Mouse (Mus musculus) macrophage (primary cell): ENCODE results near the gene Slc2a3. TPM values are rescaled to one million over a fixed set of nuclear protein-coding genes. Genes with fewer than 3 reads are reported as not detected.

ENCODE experiments used
- H3K27ac ChIP-seq: fragments of 350-480 bp; formaldehyde crosslinking; 2 replicates; pipeline ENCODE4 v1.9.0; 2021
- H3K36me3 ChIP-seq: fragments of 350-480 bp; formaldehyde crosslinking; 2 replicates; pipeline ENCODE4 v1.9.0; 2021; ENCODE audit errors: inconsistent target
- H3K4me3 ChIP-seq: fragments of 350-480 bp; formaldehyde crosslinking; 2 replicates; pipeline ENCODE4 v1.9.0; 2021; ENCODE audit errors: inconsistent target
- H3K79me2 ChIP-seq: fragments of 350-480 bp; formaldehyde crosslinking; 2 replicates; pipeline ENCODE4 v1.9.0; 2021; ENCODE audit errors: inconsistent target
- WGBS: methylation state at CpG from one replicate; pipeline ENCODE4 v1.1.7; 2026; ENCODE audit warnings: inconsistent platforms; ENCODE audit not compliant: missing documents; 5-methylcytosine and 5-hydroxymethylcytosine counted together
- polyA plus RNA-seq: library from polyadenylated mRNA; stranded (reverse); fragments of 250-400 nt; gene quantifications from 3 replicates; pipeline ENCODE4 v1.2.4, GENCODE M21; 2018; ENCODE audit warnings: inconsistent platforms

Slc2a3 gene
- polyA plus RNA-seq, 1 experiment from 2014 or later, result 2.4 TPM

GRCm38 (mm10) chr6:122819306-122820070 is 18.0 kb upstream of the Slc2a3 start, which contains the start of gene Foxj2:
Gene Foxj2, plus strand, starts transcription at chr6:122819914.
- 3% methylated on average over 38 of the region's 61 CpGs for WGBS
- Histone ChIP-seq H3K36me3 (0 out of 2 replicates have a peak, but pooled peaks cover 7% of the 10 kb centered on the region), H3K4me3 (peak within 1 kb of the TSS; percentile 87), H3K27ac (peak within 1 kb of the TSS; percentile 43), H3K79me2 (peaks cover 45% of the 10 kb centered on the region)

GRCm38 (mm10) chr6:122813640-122814039 is 12.2 kb upstream of the Slc2a3 start:
- no peak overlapping the region for H3K27ac ChIP-seq
- WGBS, result 90% methylated on average over 2 of the region's 4 CpGs
- no peaks in the 10 kb centered on the region for H3K36me3 ChIP-seq
- H3K4me3 ChIP-seq, result no peak overlapping the region
- no peaks in the 10 kb centered on the region for H3K79me2 ChIP-seq

- no peak overlapping the region for H3K4me3 ChIP-seq
- no peaks in the 10 kb centered on the region for H3K36me3 ChIP-seq
- no peak overlapping the region for H3K27ac ChIP-seq
- 100% methylated on average over 4 of the region's 4 CpGs for WGBS
- H3K79me2 ChIP-seq, result no peaks in the 10 kb centered on the region
Measured at GRCm38 (mm10) chr6:122812716-122813115, 11.3 kb upstream of the Slc2a3 start.

GRCm38 (mm10) chr6:122811771-122812600 is 10.5 kb upstream of the Slc2a3 start:
- Histone ChIP-seq H3K79me2 (no peaks in the 10 kb centered on the region), H3K36me3 (no peaks in the 10 kb centered on the region), H3K27ac (peak overlapping the region; percentile 85), H3K4me3 (peak overlapping the region; percentile 64)
- 42% methylated on average over 16 of the region's 16 CpGs for WGBS

- WGBS, result 1% methylated on average over 32 of the region's 38 CpGs
- no peaks in the 10 kb centered on the region for H3K79me2 ChIP-seq
- H3K36me3 ChIP-seq, result no peaks in the 10 kb centered on the region
- H3K4me3 ChIP-seq, result peak overlapping the region; percentile 64
- H3K27ac ChIP-seq, result peak overlapping the region; percentile 85
Measured at GRCm38 (mm10) chr6:122811280-122811652, 9.8 kb upstream of the Slc2a3 start.

- Histone ChIP-seq H3K79me2 (no peaks in the 10 kb centered on the region), H3K4me3 (peak overlapping the region; percentile 64), H3K36me3 (no peaks in the 10 kb centered on the region), H3K27ac (peak overlapping the region; percentile 85)
- 1% methylated on average over 30 of the region's 30 CpGs for WGBS
Measured at GRCm38 (mm10) chr6:122810615-122811279, 9.3 kb upstream of the Slc2a3 start.

- Histone ChIP-seq H3K4me3 (peak overlapping the region; percentile 64), H3K36me3 (no peaks in the 10 kb centered on the region), H3K79me2 (no peaks in the 10 kb centered on the region), H3K27ac (peak overlapping the region; percentile 85)
- WGBS, result 0% methylated on average over 11 of the region's 11 CpGs
Measured at GRCm38 (mm10) chr6:122810022-122810614, 8.7 kb upstream of the Slc2a3 start.

GRCm38 (mm10) chr6:122804418-122804817 is 3.0 kb upstream of the Slc2a3 start:
- WGBS, result 7% methylated on average over 5 of the region's 5 CpGs
- peak overlapping the region; percentile 7; the same call in 1 of the 2 replicates for H3K27ac ChIP-seq
- H3K36me3 ChIP-seq, result no peaks in the 10 kb centered on the region
- no peaks in the 10 kb centered on the region for H3K79me2 ChIP-seq
- H3K4me3 ChIP-seq, result no peak overlapping the region

GRCm38 (mm10) chr6:122801801-122802514 is 518 bp upstream of the Slc2a3 start:
- Histone ChIP-seq H3K27ac (peak overlapping the region; percentile 57), H3K36me3 (no peaks in the 10 kb centered on the region), H3K4me3 (peak overlapping the region; percentile 40), H3K79me2 (no peaks in the 10 kb centered on the region)
- 7% methylated on average over 34 of the region's 34 CpGs for WGBS

GRCm38 (mm10) chr6:122800640-122801300 is 670 bp downstream of the Slc2a3 start:
- peak overlapping the region; percentile 40 for H3K4me3 ChIP-seq
- 8% methylated on average over 8 of the region's 10 CpGs for WGBS
- H3K36me3 ChIP-seq, result no peaks in the 10 kb centered on the region
- no peaks in the 10 kb centered on the region for H3K79me2 ChIP-seq
- H3K27ac ChIP-seq, result peak overlapping the region; percentile 66

GRCm38 (mm10) chr6:122795254-122795935 is 6.0 kb downstream of the Slc2a3 start:
- Histone ChIP-seq H3K4me3 (no peak overlapping the region), H3K36me3 (no peaks in the 10 kb centered on the region)
- 86% methylated on average over 8 of the region's 8 CpGs for WGBS

GRCm38 (mm10) chr6:122786275-122786674 is 15.2 kb downstream of the Slc2a3 start:
- Histone ChIP-seq H3K36me3 (no peaks in the 10 kb centered on the region), H3K79me2 (no peaks in the 10 kb centered on the region), H3K4me3 (no peak overlapping the region), H3K27ac (no peak overlapping the region)
- 50% methylated on average over 5 of the region's 5 CpGs for WGBS

More at GRCm38 (mm10) chr6:122795254-122795935, 6.0 kb downstream of the Slc2a3 start:
- Histone ChIP-seq H3K79me2 (no peaks in the 10 kb centered on the region), H3K27ac (no peak overlapping the region)

- Histone ChIP-seq H3K79me2 (no peaks in the 10 kb centered on the region), H3K4me3 (no peak overlapping the region), H3K27ac (no peak overlapping the region), H3K36me3 (no peaks in the 10 kb centered on the region)
- 96% methylated on average over 3 of the region's 3 CpGs for WGBS
Measured at GRCm38 (mm10) chr6:122784866-122785265, 16.6 kb downstream of the Slc2a3 start.
